Mouse (Mus musculus): ENCODE measurements at regions not wholly inside any gene's neighbourhood (a gene's known extent, or its start where the extent isn't known, plus 50 kb on each side); places are given as distances from the start of the nearest gene placed in this dataset.
A peak's percentile ranks its signal among the peaks of the same experiment; 100 is the strongest.

DNA sequence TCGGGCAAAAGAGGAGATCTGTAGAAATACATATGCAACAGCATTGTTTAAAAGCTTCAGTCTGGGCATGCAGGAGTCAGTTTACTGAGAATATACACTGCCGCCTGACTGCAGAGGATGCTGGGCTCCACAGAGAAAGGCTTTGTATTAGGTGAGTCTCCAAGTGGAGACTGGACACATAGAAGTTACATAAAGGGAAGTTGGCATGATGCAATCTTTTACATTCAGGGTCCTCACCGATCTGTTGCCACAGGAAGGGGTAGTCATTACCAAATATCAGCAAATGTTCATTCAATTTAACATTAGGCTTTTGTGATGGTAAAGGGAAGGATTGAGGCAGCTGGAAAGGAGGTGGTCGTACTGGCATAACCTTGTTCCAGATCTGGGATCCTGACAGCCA lies 89.7 kb upstream of the Arntl start:
- DNase-seq = no peak

- DNase-seq = no peak
Observed at GRCm38 (mm10) chr7:113121911-113122319, 85.3 kb upstream of the Arntl start.

- DNase-seq = no peak
Observed at GRCm38 (mm10) chr7:113126010-113126409, 81.3 kb upstream of the Arntl start.

DNA sequence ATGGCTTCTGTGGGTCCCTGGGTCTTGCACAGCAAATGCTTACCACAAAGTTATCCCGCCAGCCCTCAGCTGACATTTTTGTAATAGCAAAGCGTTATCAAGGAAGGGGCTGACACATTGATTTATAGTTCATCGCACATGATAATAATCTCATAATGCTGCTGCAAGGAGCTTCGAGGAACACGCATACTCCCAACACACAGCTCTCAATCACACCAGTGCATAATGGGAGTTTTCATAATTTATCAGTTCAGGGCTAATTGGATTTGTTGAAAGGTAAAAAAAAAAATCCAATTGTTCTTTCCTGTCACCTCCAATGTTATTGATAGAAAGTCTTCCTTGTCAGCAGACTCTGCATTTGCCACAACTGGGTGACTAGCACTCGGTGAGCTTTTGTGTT lies 76.7 kb upstream of the Arntl start:
- no peak for DNase-seq

DNA sequence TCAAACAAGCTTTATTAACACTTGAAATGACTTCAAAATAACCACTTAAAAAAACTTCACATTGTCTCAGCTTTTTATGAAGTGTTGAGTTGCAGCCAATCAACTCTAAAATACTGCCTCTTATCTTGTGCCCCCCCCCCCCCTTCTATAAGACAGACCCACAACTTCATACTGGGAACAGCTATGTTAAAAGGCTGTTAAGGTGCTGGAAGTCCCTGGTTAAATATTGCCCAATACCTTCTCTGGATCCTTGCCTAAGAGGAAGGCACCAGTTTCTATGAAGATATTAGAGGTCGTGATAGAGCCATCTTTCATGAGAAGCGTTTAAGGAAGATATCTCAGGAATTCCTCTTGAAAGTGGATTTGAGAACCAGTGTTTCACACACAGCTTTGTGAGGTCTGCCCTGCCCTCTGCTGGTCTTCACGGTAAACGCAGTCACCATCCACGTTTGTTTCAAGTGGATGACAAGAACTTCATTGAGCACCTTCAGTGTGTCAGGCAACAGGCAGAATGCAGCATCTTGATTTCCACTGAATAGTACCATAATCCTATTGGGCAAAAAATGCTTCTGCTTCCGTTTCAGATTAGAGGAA lies 75.2 kb upstream of the Arntl start:
- peak; percentile 15 for DNase-seq

DNA sequence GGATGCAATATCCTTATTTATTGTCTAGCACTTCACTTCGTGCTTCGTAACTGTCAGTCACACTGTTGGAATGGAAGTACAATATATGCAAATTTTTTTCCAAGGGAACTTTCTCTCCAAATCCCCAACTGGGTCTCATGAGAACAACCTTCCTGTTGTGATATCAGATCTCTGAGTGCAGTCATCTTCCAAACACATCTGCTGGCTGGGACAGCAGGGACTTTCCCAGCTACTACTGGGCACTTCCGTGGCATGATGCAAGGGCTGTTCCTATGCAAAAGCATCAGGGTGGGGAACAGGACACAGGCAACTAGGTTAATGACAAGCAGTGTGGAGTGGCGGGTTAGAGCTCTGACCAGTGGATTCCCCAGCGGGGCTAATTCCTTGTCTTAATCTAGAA lies 73.4 kb upstream of the Arntl start:
- DNase-seq = no peak

GRCm38 (mm10) chr7:113140011-113140438 lies 67.2 kb upstream of the Arntl start:
- DNase-seq = no peak

DNA sequence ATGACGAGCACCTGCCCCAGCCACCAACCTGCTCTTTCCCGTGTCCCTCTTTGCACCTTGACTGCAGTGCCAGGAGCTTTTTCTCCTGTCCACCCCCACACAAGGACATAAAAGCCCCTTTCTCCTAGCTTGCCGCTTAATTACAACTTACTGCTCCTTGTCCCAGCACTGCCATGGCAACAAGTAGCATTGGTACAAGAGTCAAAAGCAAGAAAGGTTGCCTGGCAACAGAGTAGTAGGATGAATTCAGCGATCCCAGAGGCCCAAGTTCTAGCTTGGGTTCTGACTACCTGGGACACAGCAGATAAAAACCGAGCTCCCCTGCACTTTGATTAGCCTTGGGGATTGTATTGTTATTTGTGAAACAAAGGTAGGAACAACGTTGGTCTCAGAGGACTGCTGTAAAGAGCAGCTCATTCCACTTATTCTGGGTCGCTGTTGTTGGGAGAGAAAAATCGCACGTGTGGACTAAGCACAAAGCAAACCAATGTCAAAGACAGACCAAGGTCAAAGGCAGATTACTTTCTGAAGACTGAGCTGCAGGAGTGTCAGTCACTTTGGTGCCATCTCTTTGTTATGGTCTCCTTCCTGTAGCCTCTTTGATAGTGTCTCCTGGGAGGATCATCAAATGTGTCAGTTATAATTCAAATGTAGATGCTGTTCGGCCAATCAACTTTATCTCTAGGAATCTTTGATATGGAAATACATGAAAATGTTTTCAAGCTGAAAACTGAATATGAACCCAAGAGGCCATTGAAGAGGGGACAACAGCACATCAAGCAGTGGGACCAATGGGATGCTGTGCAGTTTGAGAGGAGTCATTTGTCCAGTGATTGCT lies 65.2 kb upstream of the Arntl start:
- DNase-seq = no peak

DNA sequence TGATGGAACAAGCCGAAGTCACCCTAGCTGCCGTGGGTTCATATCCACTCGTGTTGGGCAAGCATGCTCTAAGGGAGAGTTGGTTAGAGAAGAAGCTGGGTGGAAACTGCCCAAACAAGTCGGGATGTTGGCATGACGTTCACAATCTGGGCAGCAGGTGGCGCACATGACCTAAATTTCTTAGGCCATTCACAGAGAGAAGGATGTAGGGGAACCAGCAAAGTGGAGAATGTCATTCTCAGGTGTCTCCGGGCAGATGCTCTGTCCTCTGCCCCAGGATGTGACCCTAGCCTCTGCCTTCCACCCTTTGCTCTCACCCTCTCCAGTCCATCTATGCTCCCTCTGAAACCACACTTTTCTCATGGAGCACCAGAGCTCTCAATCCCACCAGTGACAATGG lies 63.7 kb upstream of the Arntl start:
- DNase-seq = peak; percentile 46

DNA sequence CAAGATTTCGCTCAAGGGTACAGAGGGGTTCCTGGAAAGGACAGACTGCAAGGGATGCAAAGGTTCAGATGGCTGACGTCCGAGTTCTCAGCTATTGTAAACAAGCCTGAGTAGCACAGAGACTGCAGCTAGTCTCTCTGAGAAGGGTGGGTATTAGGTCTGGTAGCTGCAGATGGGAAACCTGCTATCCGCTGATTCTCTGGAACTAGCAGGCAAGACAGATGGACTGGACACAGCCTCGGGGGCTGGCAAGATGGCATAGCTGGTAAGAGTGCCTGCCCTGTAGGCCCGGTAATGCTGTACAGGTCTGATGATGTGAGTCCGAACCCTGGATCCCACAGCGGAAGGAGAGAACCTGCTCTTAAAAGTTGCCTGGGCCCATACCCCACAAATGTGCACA lies 62.2 kb upstream of the Arntl start:
- DNase-seq = no peak

DNA sequence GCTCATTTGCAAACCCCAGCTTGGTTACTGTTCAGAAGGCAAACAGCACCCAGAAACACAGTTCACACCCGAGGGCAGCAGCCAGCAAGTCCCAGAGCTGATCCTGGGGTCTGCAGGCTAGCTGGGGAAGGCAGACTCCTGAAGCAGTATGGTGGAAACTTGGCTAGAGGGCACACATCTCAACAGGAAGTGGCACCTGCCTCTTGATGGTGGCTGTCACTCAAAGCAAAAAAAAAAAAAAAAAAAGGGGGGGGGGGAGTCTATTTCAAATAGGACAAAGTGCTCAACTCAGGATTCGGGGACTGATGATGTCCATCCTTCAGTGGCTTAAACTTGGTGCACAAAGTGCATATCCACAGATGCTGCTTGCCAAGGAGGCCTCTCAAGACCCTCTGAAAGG lies 61.2 kb upstream of the Arntl start:
- no peak for DNase-seq

DNA sequence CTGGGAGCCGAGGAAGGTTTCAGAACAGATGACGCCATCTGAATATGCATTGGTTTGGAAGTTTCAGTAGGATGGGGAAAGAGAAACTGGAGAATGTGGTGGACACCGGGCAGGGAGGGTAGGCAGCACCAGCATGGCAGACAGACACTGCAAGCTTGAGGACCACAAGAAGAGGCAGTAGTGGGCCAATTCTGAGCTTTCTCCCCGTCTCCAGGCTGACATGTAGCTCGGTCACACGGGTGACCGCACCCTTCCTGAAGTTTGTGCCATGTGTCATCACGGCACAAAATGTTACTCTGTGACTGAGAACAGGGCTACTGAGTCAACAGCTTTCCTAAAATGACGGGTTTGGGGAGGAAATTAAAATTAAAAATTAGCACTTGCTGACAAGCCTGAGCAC lies 60.7 kb upstream of the Arntl start:
- DNase-seq = no peak

- DNase-seq = peak; percentile 73
Observed at GRCm38 (mm10) chr7:113147391-113148332, 59.6 kb upstream of the Arntl start.

DNA sequence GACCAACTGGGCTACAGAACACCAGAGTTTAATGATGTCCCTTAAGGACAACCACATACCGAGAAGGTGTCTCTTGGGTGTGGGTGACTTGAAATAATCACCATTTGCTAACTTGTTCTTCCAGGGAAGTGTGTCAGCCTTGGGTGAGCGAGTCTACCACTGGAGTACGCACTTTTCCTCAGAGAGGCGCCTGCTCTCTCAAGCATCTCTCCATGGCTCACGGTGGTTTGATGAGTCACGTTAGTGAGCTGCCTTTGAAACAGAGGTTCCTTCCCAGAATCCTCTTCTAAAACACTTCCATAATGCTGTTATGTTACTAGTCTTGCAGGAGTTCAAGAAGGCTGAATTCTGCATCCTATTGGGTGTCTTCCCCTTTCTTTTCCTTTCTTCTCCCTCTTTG lies 58.6 kb upstream of the Arntl start:
- no peak for DNase-seq

- DNase-seq = no peak
Observed at GRCm38 (mm10) chr7:113149966-113150470, 57.2 kb upstream of the Arntl start.

DNA sequence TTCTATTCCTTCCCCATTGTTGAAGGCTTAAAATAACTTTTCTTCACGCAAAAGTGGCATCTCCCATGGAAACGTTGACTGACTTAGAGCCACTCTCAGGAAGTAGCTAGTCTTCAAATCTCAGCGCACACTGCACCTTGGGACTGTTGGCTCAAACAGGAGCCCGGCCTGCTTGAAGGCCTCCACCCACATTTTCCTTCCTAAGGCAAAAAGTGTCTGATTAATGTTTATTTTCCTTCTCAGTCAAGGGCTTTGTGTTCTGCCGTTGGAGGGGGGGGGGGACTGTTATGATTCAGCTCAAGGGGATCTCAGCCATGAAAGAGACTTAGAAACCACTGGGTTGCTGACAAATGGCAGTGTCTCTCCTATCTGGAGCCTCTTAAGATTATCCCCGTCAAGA lies 56.5 kb upstream of the Arntl start:
- no peak for DNase-seq

- DNase-seq = peak; percentile 67
Observed at GRCm38 (mm10) chr7:113151499-113151898, 55.8 kb upstream of the Arntl start.

DNA sequence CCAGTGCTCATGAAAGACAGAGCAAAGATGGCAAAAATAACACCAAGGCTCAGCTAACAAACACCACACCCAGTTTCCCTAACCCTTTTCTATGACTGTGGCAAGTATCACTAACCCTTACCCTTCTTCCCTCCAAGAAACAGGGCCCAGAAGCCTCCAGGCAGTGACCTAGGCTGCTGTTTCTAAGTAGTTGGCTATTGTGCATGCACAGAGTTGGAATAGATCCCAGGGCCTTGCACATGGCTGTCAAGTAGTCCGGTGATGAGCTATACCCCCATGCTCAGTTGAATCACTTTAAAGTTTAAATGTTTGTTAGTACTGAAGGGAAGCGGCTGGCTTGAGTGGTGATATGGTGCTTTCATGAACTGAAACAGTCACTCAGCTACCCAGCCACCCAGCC lies 53.9 kb upstream of the Arntl start:
- no peak for DNase-seq

DNA sequence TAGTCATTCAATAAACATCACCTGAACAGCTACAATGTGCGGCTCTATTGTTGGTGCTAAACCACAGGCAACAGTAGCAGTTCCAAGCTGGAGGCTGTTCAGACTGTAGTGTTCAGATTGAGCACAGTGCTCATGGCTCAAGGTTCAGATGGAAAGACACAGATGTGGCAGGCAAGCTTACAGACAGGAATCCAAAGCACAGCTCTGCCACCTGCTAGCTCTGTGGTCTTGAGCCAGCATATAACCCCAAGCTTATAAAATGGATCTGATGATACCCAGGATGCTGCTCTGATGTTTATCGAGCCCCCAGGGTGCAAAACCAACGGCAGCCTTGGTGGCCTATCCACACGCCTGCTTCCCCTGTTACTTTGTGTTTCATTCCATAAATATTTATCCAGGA lies 53.2 kb upstream of the Arntl start:
- DNase-seq = no peak

GRCm38 (mm10) chr7:113156366-113156765 lies 50.9 kb upstream of the Arntl start:
- DNase-seq = no peak

DNA sequence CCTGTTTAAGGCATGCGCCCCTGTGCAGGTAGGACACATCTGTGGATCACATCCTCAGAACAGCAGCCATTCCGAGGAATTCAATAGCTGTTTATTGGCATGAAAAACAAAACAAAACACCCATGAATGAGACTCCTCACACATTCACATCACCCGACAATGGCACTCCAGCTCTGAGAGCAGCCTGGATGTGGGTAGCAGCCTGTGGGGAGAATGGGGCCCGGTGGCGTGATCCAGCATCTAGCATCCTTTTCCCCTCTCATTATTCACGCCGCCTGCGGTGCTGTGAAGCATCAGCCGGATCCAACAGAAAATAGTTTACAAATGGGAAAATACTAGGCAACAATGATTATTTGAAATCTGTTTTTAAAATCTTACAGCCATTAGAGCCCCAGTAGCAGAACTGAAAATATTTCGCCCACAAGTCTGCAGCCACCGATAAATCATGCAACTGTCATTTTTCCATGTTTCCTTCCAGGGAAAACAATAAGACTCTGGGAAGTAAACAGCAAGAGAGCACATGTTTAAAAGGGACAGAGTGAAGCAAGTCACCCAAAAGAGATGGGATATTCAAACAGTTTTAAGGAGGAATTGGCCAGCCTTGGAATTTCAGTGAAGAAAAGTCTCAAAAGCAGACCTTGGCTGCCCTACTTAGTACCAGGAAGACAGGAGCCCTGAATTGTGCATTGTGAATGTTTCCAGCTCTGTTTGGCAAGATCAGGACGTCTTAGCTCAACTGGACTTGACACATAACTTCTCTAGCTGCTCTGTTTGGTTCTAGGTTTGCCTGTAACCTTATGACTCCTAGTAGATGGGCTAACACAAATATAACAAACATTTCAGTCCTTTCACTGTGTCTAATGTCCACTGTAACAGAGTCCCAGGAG lies 50.2 kb upstream of the Arntl start:
- DNase-seq = no peak
